Mouse (Mus musculus) midbrain, embryonic 11.5 days (tissue): ENCODE measurements around the gene Ppp1r1c. TPM values are rescaled to one million over a fixed set of nuclear protein-coding genes. Genes with fewer than 3 reads are reported as not detected.

Experiments used
- ATAC-seq: fragments of 200-750 bp; cut with Nextera tagmentation; 2 replicates; pipeline ENCODE4 v1.8.0; 2017; ENCODE audit warnings: moderate TSS enrichment, moderate library complexity; ENCODE audit not compliant: low FRiP score
- DNase-seq: peaks from one replicate; pipeline ENCODE4 v3.0.0; 2015; ENCODE audit warnings: low spot score; ENCODE audit errors: missing footprints
- H3K27ac ChIP-seq: fragments of 300-500 bp; sonication (generic); 2 replicates; pipeline ENCODE4 v1.5.1; 2014; ENCODE audit warnings: low read depth, low read length
- H3K27me3 ChIP-seq: fragments of 300-500 bp; sonication (generic); 2 replicates; pipeline ENCODE4 v1.6.1; 2014; ENCODE audit warnings: mild to moderate bottlenecking, low read length, moderate library complexity, mixed read lengths; ENCODE audit not compliant: control insufficient read depth, insufficient read depth
- H3K36me3 ChIP-seq: fragments of 300-500 bp; sonication (generic); 2 replicates; pipeline ENCODE4 v1.6.1; 2014; ENCODE audit warnings: mild to moderate bottlenecking, low read length, moderate library complexity, mixed read lengths; ENCODE audit not compliant: control insufficient read depth, insufficient read depth
- H3K4me1 ChIP-seq: fragments of 300-500 bp; sonication (generic); 2 replicates; pipeline ENCODE4 v1.6.1; 2014; ENCODE audit warnings: low read length; ENCODE audit not compliant: control insufficient read depth, insufficient read depth
- H3K4me2 ChIP-seq: fragments of 300-500 bp; sonication (generic); 2 replicates; pipeline ENCODE4 v1.6.1; 2014; ENCODE audit warnings: mild to moderate bottlenecking, moderate library complexity
- H3K4me3 ChIP-seq: fragments of 300-500 bp; sonication (generic); 2 replicates; pipeline ENCODE4 v1.5.1; 2014; ENCODE audit warnings: low read depth, low read length
- H3K9ac ChIP-seq: fragments of 300-500 bp; sonication (generic); 2 replicates; pipeline ENCODE4 v1.6.1; 2014; ENCODE audit warnings: low read length
- H3K9me3 ChIP-seq: fragments of 300-500 bp; sonication (generic); 2 replicates; pipeline ENCODE4 v1.6.1; 2016; ENCODE audit warnings: low read length; ENCODE audit not compliant: control insufficient read depth
- WGBS: fragments of 180-500 bp; shearing (Covaris S2); extraction: QIAGEN DNeasy Blood & Tissue Kit; methylation state at CpG from one replicate; pipeline ENCODE4 v1.1.7; 2014; 5-methylcytosine and 5-hydroxymethylcytosine counted together
- polyA plus RNA-seq: library from polyadenylated mRNA; unstranded; fragments of >200 nt; fragmentation: Nextera tagmentation; extraction: Ambion mirVana; gene quantifications from 2 replicates; pipeline ENCODE4 v1.2.1, GENCODE M21; 2014

Ppp1r1c gene
- polyA plus RNA-seq, 1 experiment from 2014 or later: 2.1 TPM

GRCm38 (mm10) chr2:79683258-79683657 lies 24.3 kb upstream of the Ppp1r1c start:
- WGBS: 85% methylated on average over 4 of the region's 4 CpGs
- H3K9ac ChIP-seq: no peak overlapping the region
- no peaks in the 10 kb centered on the region for H3K27me3 ChIP-seq
- no peak for DNase-seq
- H3K27ac ChIP-seq: no peak overlapping the region
- H3K36me3 ChIP-seq: no peaks in the 10 kb centered on the region
- H3K4me1 ChIP-seq: no peaks in the 10 kb centered on the region
- no peak overlapping the region for H3K4me3 ChIP-seq
- H3K9me3 ChIP-seq: no peaks in the 10 kb centered on the region
- ATAC-seq: no peak
- H3K4me2 ChIP-seq: no peak overlapping the region

- Histone ChIP-seq H3K27me3 (no peaks in the 10 kb centered on the region), H3K9me3 (no peaks in the 10 kb centered on the region), H3K4me2 (no peak overlapping the region), H3K4me1 (no peaks in the 10 kb centered on the region), H3K36me3 (no peaks in the 10 kb centered on the region), H3K27ac (no peak overlapping the region), H3K9ac (no peak overlapping the region), H3K4me3 (no peak overlapping the region)
- no peak for ATAC-seq
- 83% methylated on average over 3 of the region's 3 CpGs for WGBS
- no peak for DNase-seq
Observed at GRCm38 (mm10) chr2:79690838-79691237, 16.7 kb upstream of the Ppp1r1c start.

GRCm38 (mm10) chr2:79695190-79695589 lies 12.4 kb upstream of the Ppp1r1c start:
- DNase-seq: no peak
- no peaks in the 10 kb centered on the region for H3K27me3 ChIP-seq
- no peaks in the 10 kb centered on the region for H3K4me1 ChIP-seq
- H3K4me2 ChIP-seq: no peak overlapping the region
- H3K36me3 ChIP-seq: no peaks in the 10 kb centered on the region
- no peak for ATAC-seq
- WGBS: 91% methylated on average over 4 of the region's 4 CpGs
- no peak overlapping the region for H3K9ac ChIP-seq
- H3K4me3 ChIP-seq: no peak overlapping the region
- no peak overlapping the region for H3K27ac ChIP-seq
- no peaks in the 10 kb centered on the region for H3K9me3 ChIP-seq

- no peak for ATAC-seq
- DNase-seq: no peak
- no peaks in the 10 kb centered on the region for H3K36me3 ChIP-seq
Observed at GRCm38 (mm10) chr2:79695939-79696338, 11.6 kb upstream of the Ppp1r1c start.

GRCm38 (mm10) chr2:79696478-79697230 lies 10.9 kb upstream of the Ppp1r1c start:
- WGBS: 88% methylated on average over 10 of the region's 10 CpGs

More at GRCm38 (mm10) chr2:79695939-79696338, 11.6 kb upstream of the Ppp1r1c start:
- Histone ChIP-seq H3K27me3 (no peaks in the 10 kb centered on the region), H3K27ac (no peak overlapping the region), H3K4me3 (no peak overlapping the region), H3K9me3 (no peaks in the 10 kb centered on the region), H3K4me1 (no peaks in the 10 kb centered on the region), H3K9ac (no peak overlapping the region), H3K4me2 (no peak overlapping the region)
- WGBS: 94% methylated on average over 12 of the region's 12 CpGs

GRCm38 (mm10) chr2:79698166-79698565 lies 9.4 kb upstream of the Ppp1r1c start:
- no peak overlapping the region for H3K4me2 ChIP-seq
- H3K36me3 ChIP-seq: no peaks in the 10 kb centered on the region
- H3K4me1 ChIP-seq: no peaks in the 10 kb centered on the region
- DNase-seq: peak; percentile 28
- H3K4me3 ChIP-seq: no peak overlapping the region
- H3K9ac ChIP-seq: no peak overlapping the region
- H3K27me3 ChIP-seq: no peaks in the 10 kb centered on the region
- H3K9me3 ChIP-seq: no peaks in the 10 kb centered on the region
- no peak overlapping the region for H3K27ac ChIP-seq
- WGBS: 83% methylated on average over 2 of the region's 2 CpGs
- ATAC-seq: no peak

More at GRCm38 (mm10) chr2:79696478-79697230, 10.9 kb upstream of the Ppp1r1c start:
- no peaks in the 10 kb centered on the region for H3K4me1 ChIP-seq
- no peaks in the 10 kb centered on the region for H3K9me3 ChIP-seq
- peak; percentile 44 for DNase-seq
- no peak overlapping the region for H3K4me2 ChIP-seq
- H3K36me3 ChIP-seq: no peaks in the 10 kb centered on the region
- H3K27me3 ChIP-seq: no peaks in the 10 kb centered on the region
- no peak for ATAC-seq
- no peak overlapping the region for H3K9ac ChIP-seq
- H3K4me3 ChIP-seq: no peak overlapping the region
- H3K27ac ChIP-seq: no peak overlapping the region

- Histone ChIP-seq H3K27me3 (no peaks in the 10 kb centered on the region), H3K4me3 (no peak overlapping the region), H3K4me2 (no peak overlapping the region), H3K27ac (no peak overlapping the region), H3K9ac (no peak overlapping the region), H3K36me3 (no peaks in the 10 kb centered on the region), H3K9me3 (no peaks in the 10 kb centered on the region), H3K4me1 (no peaks in the 10 kb centered on the region)
- no peak for DNase-seq
- ATAC-seq: no peak
- 85% methylated on average over 2 of the region's 2 CpGs for WGBS
Observed at GRCm38 (mm10) chr2:79704773-79705172, 2.8 kb upstream of the Ppp1r1c start.

- Histone ChIP-seq H3K9me3 (no peaks in the 10 kb centered on the region), H3K4me1 (no peaks in the 10 kb centered on the region), H3K4me2 (no peak overlapping the region), H3K27me3 (no peaks in the 10 kb centered on the region), H3K36me3 (no peaks in the 10 kb centered on the region), H3K9ac (no peak overlapping the region), H3K4me3 (no peak overlapping the region), H3K27ac (no peak overlapping the region)
- 84% methylated on average over 3 of the region's 3 CpGs for WGBS
- DNase-seq (no peak), ATAC-seq (no peak)
Observed at GRCm38 (mm10) chr2:79713662-79714091, 6.1 kb downstream of the Ppp1r1c start.

- Histone ChIP-seq H3K4me1 (no peaks in the 10 kb centered on the region), H3K36me3 (no peaks in the 10 kb centered on the region), H3K9ac (no peak overlapping the region), H3K27ac (no peak overlapping the region), H3K27me3 (no peaks in the 10 kb centered on the region), H3K4me2 (no peak overlapping the region), H3K9me3 (no peaks in the 10 kb centered on the region), H3K4me3 (no peak overlapping the region)
- DNase-seq: no peak
- no peak for ATAC-seq
- WGBS: 89% methylated on average over 6 of the region's 6 CpGs
Observed at GRCm38 (mm10) chr2:79714745-79715144, 7.2 kb downstream of the Ppp1r1c start.
